Mouse (Mus musculus) MEL (cell line): ENCODE results near the gene Gm14151. TPM values are rescaled to one million over a fixed set of nuclear protein-coding genes. Genes with fewer than 3 reads are reported as not detected.
A peak's percentile ranks its signal among the peaks of the same experiment; 100 is the strongest.

Source experiments
- DNase-seq: peaks from one replicate; pipeline ENCODE4 v3.0.0; 2011; ENCODE audit warnings: low read depth, low spot score
- H3K27ac ChIP-seq: 2 replicates; pipeline ENCODE4 v1.5.1; 2012; ENCODE audit warnings: low read depth, mild to moderate bottlenecking, control low read depth, low read length, moderate library complexity; ENCODE audit not compliant: control insufficient read depth
- H3K27me3 ChIP-seq, 2 experiments: fragments of 150-350 bp in 1 of 2; sonication (generic) in 1 of 2; 2 replicates each; pipeline ENCODE4 v1.6.1; 2012; ENCODE audit warnings: low read length in 2 of 2, mild to moderate bottlenecking in 2 of 2, improper control_type of control experiment in 1 of 2, moderate library complexity in 1 of 2; ENCODE audit not compliant: insufficient read depth in 2 of 2, control insufficient read depth in 1 of 2
- H3K36me3 ChIP-seq, 2 experiments: 2 replicates each; pipeline ENCODE4 v1.6.1; 2012 to 2014; ENCODE audit warnings: low read length in 2 of 2, improper control_type of control experiment in 1 of 2, inconsistent platforms in 1 of 2, mild to moderate bottlenecking in 1 of 2; ENCODE audit not compliant: insufficient read depth in 2 of 2, control insufficient read depth in 1 of 2
- H3K4me1 ChIP-seq, 2 experiments: fragments of 150-350 bp in 1 of 2; sonication (generic) in 1 of 2; 2 replicates each; pipeline ENCODE4 v1.6.1; 2012; ENCODE audit warnings: low read length in 2 of 2, improper control_type of control experiment in 1 of 2, mild to moderate bottlenecking in 1 of 2; ENCODE audit not compliant: insufficient read depth in 2 of 2, control insufficient read depth in 1 of 2
- H3K4me3 ChIP-seq, 2 experiments: fragments of 150-350 bp in 1 of 2; sonication (generic) in 1 of 2; 2 replicates each; pipeline ENCODE4 v1.5.1; 2012; ENCODE audit warnings: low read depth in 2 of 2, low read length in 2 of 2, mild to moderate bottlenecking in 2 of 2, moderate library complexity in 2 of 2, control low read depth in 1 of 2, improper control_type of control experiment in 1 of 2; ENCODE audit not compliant: control insufficient read depth in 1 of 2, insufficient read depth in 1 of 2
- H3K79me2 ChIP-seq: 2 replicates; pipeline ENCODE4 v1.6.1; 2012; ENCODE audit warnings: mild to moderate bottlenecking, low read length, moderate library complexity; ENCODE audit not compliant: control insufficient read depth, poor library complexity, insufficient read depth
- H3K9ac ChIP-seq: 2 replicates; pipeline ENCODE4 v1.6.1; 2012; ENCODE audit warnings: low read depth, mild to moderate bottlenecking, control low read depth, low read length, moderate library complexity; ENCODE audit not compliant: control insufficient read depth, poor library complexity, severe bottlenecking
- H3K9me3 ChIP-seq: fragments of 150-350 bp; sonication (generic); replicated peaks from 2 replicates; pipeline ENCODE4 v1.6.1; 2012; ENCODE audit warnings: mild to moderate bottlenecking, low read length, improper control_type of control experiment, moderate library complexity; ENCODE audit not compliant: insufficient read depth
- CHD2 ChIP-seq: IDR thresholded peaks from 2 replicates; pipeline ENCODE4 v1.6.1; 2011; ENCODE audit warnings: low read length, improper control_type of control experiment
- CTCF ChIP-seq, 3 experiments: IDR thresholded peaks in 2 of 3; conservative IDR thresholded peaks in 1 of 3; 2 replicates each; pipeline ENCODE4 v1.5.1; 2011 to 2012; ENCODE audit warnings: low read length in 3 of 3, low read depth in 2 of 3, mild to moderate bottlenecking in 2 of 3, improper control_type of control experiment in 1 of 3, inconsistent platforms in 1 of 3, mixed read lengths in 1 of 3, moderate library complexity in 1 of 3; ENCODE audit not compliant: control insufficient read depth in 1 of 3, insufficient read depth in 1 of 3, poor library complexity in 1 of 3, severe bottlenecking in 1 of 3
- ELF1 ChIP-seq: IDR thresholded peaks from 2 replicates; pipeline ENCODE4 v1.6.1; 2014; ENCODE audit warnings: low read depth, mild to moderate bottlenecking, inconsistent platforms, low read length, improper control_type of control experiment, moderate library complexity
- EP300 ChIP-seq, 2 experiments: IDR thresholded peaks; 2 replicates each; pipeline ENCODE4 v1.6.1; 2011; ENCODE audit warnings: improper control_type of control experiment in 2 of 2, low read length in 2 of 2, low read depth in 1 of 2, mild to moderate bottlenecking in 1 of 2
- ETS1 ChIP-seq: IDR thresholded peaks from 2 replicates; pipeline ENCODE4 v1.6.1; 2012; ENCODE audit warnings: low read depth, mild to moderate bottlenecking, inconsistent platforms, low read length, improper control_type of control experiment, moderate library complexity
- GABPA ChIP-seq: IDR thresholded peaks from 2 replicates; pipeline ENCODE4 v1.6.1; 2012; ENCODE audit warnings: low read depth, mild to moderate bottlenecking, inconsistent platforms, low read length, improper control_type of control experiment, moderate library complexity
- GATA1 ChIP-seq: IDR thresholded peaks from 2 replicates; pipeline ENCODE4 v1.6.1; 2011; ENCODE audit warnings: low read depth, low read length, improper control_type of control experiment
- HCFC1 ChIP-seq: IDR thresholded peaks from 2 replicates; pipeline ENCODE4 v1.6.1; 2012; ENCODE audit warnings: low read depth, mild to moderate bottlenecking, inconsistent platforms, low read length, improper control_type of control experiment, moderate library complexity
- KAT2A ChIP-seq: conservative IDR thresholded peaks from 2 replicates; pipeline ENCODE4 v1.6.1; 2012; ENCODE audit warnings: low read depth, low read length, improper control_type of control experiment, inconsistent platforms
- MAFK ChIP-seq: IDR thresholded peaks from 2 replicates; pipeline ENCODE4 v1.6.1; 2011; ENCODE audit warnings: low read depth, mild to moderate bottlenecking, low read length, improper control_type of control experiment, borderline replicate concordance
- MAX ChIP-seq: IDR thresholded peaks from 2 replicates; pipeline ENCODE4 v1.6.1; 2011; ENCODE audit warnings: low read length, improper control_type of control experiment
- MAZ ChIP-seq: IDR thresholded peaks from 2 replicates; pipeline ENCODE4 v1.6.1; 2012; ENCODE audit warnings: low read depth, mild to moderate bottlenecking, inconsistent platforms, low read length, improper control_type of control experiment
- MEF2A ChIP-seq: IDR thresholded peaks from 2 replicates; pipeline ENCODE4 v1.6.1; 2014; ENCODE audit warnings: low read depth, mild to moderate bottlenecking, inconsistent platforms, low read length, improper control_type of control experiment; ENCODE audit not compliant: poor library complexity, insufficient replicate concordance, severe bottlenecking; ENCODE audit errors: extremely low read depth
- MYC ChIP-seq: IDR thresholded peaks from 2 replicates; pipeline ENCODE4 v1.6.1; 2011; ENCODE audit warnings: low read depth, mild to moderate bottlenecking, low read length, improper control_type of control experiment, moderate library complexity
- NELFE ChIP-seq: IDR thresholded peaks from 2 replicates; pipeline ENCODE4 v1.6.1; 2011; ENCODE audit warnings: low read depth, low read length, improper control_type of control experiment
- POLR2AphosphoS2 ChIP-seq: IDR thresholded peaks from 2 replicates; pipeline ENCODE4 v1.6.1; 2011; ENCODE audit warnings: low read length, improper control_type of control experiment
- RAD21 ChIP-seq: IDR thresholded peaks from 2 replicates; pipeline ENCODE4 v1.6.1; 2011; ENCODE audit warnings: mild to moderate bottlenecking, low read depth, low read length, improper control_type of control experiment
- TAL1 ChIP-seq: IDR thresholded peaks from 2 replicates; pipeline ENCODE4 v1.6.1; 2012; ENCODE audit warnings: mild to moderate bottlenecking, inconsistent platforms, low read length, moderate library complexity, mixed read lengths
- TCF12 ChIP-seq: IDR thresholded peaks from 2 replicates; pipeline ENCODE4 v1.6.1; 2014; ENCODE audit warnings: low read depth, mild to moderate bottlenecking, inconsistent platforms, low read length, improper control_type of control experiment, moderate library complexity
- UBTF ChIP-seq: IDR thresholded peaks from 2 replicates; pipeline ENCODE4 v1.6.1; 2012; ENCODE audit warnings: low read depth, mild to moderate bottlenecking, inconsistent platforms, low read length, improper control_type of control experiment, moderate library complexity, borderline replicate concordance; ENCODE audit not compliant: insufficient read depth
- USF2 ChIP-seq, 2 experiments: IDR thresholded peaks; 2 replicates each; pipeline ENCODE4 v1.6.1; 2011 to 2012; ENCODE audit warnings: improper control_type of control experiment in 2 of 2, low read length in 2 of 2, borderline replicate concordance in 1 of 2, inconsistent platforms in 1 of 2, low read depth in 1 of 2, mild to moderate bottlenecking in 1 of 2; ENCODE audit not compliant: insufficient read depth in 1 of 2
- ZC3H11A ChIP-seq: IDR thresholded peaks from 2 replicates; pipeline ENCODE4 v1.6.1; 2012; ENCODE audit warnings: low read depth, mild to moderate bottlenecking, inconsistent platforms, low read length, improper control_type of control experiment
- ZKSCAN1 ChIP-seq: IDR thresholded peaks from 2 replicates; pipeline ENCODE4 v1.6.1; 2012; ENCODE audit warnings: low read depth, mild to moderate bottlenecking, inconsistent platforms, low read length, improper control_type of control experiment, moderate library complexity
- ZNF384 ChIP-seq: IDR thresholded peaks from 2 replicates; pipeline ENCODE4 v1.6.1; 2012; ENCODE audit warnings: low read depth, mild to moderate bottlenecking, inconsistent platforms, low read length, improper control_type of control experiment
- polyA plus RNA-seq, 2 experiments: library from polyadenylated mRNA; stranded (reverse) in 1 of 2; unstranded in 1 of 2; fragments of >175 nt in 1 of 2; fragments of >200 nt in 1 of 2; gene quantifications; 2 replicates each; pipeline versions ENCODE4 v1.2.1 to v1.2.4; 2012; ENCODE audit warnings: low replicate concordance in 2 of 2, low read depth in 1 of 2; ENCODE audit not compliant: insufficient read length in 2 of 2, insufficient read depth in 1 of 2, missing spikeins in 1 of 2
- total RNA-seq: library from RNA; depleted of rRNA; stranded (reverse); fragments of 300-350 nt; gene quantifications from 2 replicates; pipeline ENCODE4 v1.2.3, GENCODE M21; 2012; rRNA removed

Gene Gm14151
- total and polyA plus RNA-seq, 3 experiments: not detected

DNA sequence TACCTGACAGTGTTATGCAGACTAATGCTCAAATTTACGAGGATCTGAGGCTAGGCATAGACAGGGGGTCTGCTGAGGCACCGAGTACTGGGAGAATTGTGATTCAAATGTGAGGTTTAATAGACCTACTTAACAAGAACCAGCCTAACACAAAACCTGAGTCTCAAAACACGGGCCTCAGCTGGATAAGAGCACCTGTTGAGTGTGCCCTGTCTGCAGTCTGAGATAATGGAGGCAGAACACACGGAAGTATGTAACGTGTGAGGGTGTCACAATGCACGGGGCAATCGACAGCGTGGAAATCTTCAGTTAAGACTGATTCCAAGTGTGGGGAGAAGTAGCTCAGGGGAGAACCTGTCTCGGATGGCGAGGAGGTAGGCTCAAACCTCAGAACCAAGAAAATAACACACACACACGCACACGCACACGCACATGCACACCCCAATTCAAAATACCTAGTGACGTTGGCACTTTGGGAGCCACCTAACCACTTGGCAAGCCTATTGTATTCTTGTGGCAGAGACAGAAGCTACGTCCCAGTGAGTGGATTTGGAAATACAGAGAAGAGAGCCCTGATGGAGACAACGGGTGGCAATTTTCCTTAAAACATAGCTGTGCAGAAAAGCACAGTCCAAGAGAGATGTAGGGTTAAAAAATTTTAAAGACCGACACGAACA, 54.1 kb downstream of the Gm14151 start (continued):
- TF ChIP-seq ELF1 (peak; percentile 51; the same call in 1 of the 2 replicates), EP300 (IDR thresholded peaks at IDR 0.05; ENCODE audit: low read depth in 1 of 2, low read length in 2 of 2) (peak; percentile 63 to 77), NELFE (no peak)

DNA sequence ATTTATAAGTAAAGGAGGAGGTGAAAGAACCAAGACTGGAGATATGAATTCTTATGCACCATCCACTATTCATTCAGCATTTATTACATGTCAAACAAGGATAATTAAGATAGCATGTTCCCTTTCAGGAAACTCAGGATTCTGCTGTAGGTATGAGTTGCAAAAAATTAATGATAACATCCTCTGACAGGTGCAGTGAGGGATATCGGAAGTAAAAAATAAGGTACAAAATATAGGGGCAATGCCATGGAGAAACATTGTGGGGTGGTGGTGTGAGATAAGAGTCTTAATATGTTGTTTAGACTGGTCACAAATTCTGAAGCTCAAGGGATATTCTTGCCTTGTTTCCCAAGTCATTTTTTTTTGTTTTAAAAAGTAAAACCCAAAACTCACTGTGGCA, 54.9 kb downstream of the Gm14151 start:
- no peaks in the 10 kb centered on the region for H3K9me3 ChIP-seq
- H3K9ac ChIP-seq: no peak overlapping the region; the same call in 1 of the 2 replicates
- peak overlapping the region; percentile 83 to 97; a peak in 3 of 4 replicates for H3K4me3 ChIP-seq
- H3K36me3 ChIP-seq: peaks cover 2 to 27% of the 10 kb centered on the region in 2 experiments; a peak in 3 of 4 replicates
- H3K79me2 ChIP-seq: peaks cover 37% of the 10 kb centered on the region
- no peak for TF ChIP-seq MYC
- TF ChIP-seq POLR2AphosphoS2: no peak
- TF ChIP-seq ZC3H11A: no peak
- TF ChIP-seq ETS1: no peak
- TF ChIP-seq UBTF: no peak
- TF ChIP-seq KAT2A: no peak
- TF ChIP-seq RAD21: no peak
- no peak for TF ChIP-seq ZKSCAN1
- peak; percentile 5; the same call in 1 of the 2 replicates for TF ChIP-seq GATA1
- no peak for TF ChIP-seq MAX
- TF ChIP-seq MAZ: no peak
- TF ChIP-seq ELF1: no peak
- TF ChIP-seq CTCF (IDR thresholded peaks at IDR 0.05 in 2 of 3, conservative IDR thresholded peaks at IDR 0.05 in 1 of 3; ENCODE audit: control insufficient read depth in 1 of 3, insufficient read depth in 1 of 3, low read depth in 2 of 3, low read length in 3 of 3, poor library complexity in 1 of 3, severe bottlenecking in 1 of 3): no peak
- no peak for TF ChIP-seq HCFC1
- no peak for TF ChIP-seq MAFK
- no peak for TF ChIP-seq USF2 (IDR thresholded peaks at IDR 0.05; ENCODE audit: borderline replicate concordance in 1 of 2, insufficient read depth in 1 of 2, low read depth in 1 of 2, low read length in 2 of 2)
- TF ChIP-seq EP300 (IDR thresholded peaks at IDR 0.05; ENCODE audit: low read depth in 1 of 2, low read length in 2 of 2): no peak
- 0 out of 2 replicates have a peak, but pooled peaks have one; percentile 21 for TF ChIP-seq TAL1
- no peak for TF ChIP-seq GABPA
- no peak for TF ChIP-seq CHD2
- TF ChIP-seq MEF2A: no peak
- TF ChIP-seq TCF12: 0 out of 2 replicates have a peak, but pooled peaks have one; percentile 15
- no peak for TF ChIP-seq ZNF384
- H3K4me1 ChIP-seq: peaks cover 13 to 14% of the 10 kb centered on the region in 2 experiments
- H3K27ac ChIP-seq: no peak overlapping the region
- DNase-seq: no peak
- no peaks in the 10 kb centered on the region for H3K27me3 ChIP-seq

Other genes with a start within 250 kb of the Gm14151 start
- gene Abhd12, start 187.6 kb downstream of the Gm14151 start, total RNA-seq: 21.8 and 23.7 TPM in 2 replicates
- gene Abhd12, start 187.6 kb downstream of the Gm14151 start, polyA plus RNA-seq: 10 to 100 TPM in 1 of 2 experiments, not detected in 1; 29.4 TPM
- 56.2 and 64.8 TPM in 2 replicates for gene Gins1, start 186.9 kb downstream of the Gm14151 start, total RNA-seq
- gene Gins1, start 186.9 kb downstream of the Gm14151 start, polyA plus RNA-seq: 10 to 100 TPM in 1 of 2 experiments, not detected in 1; 68.7 TPM
- gene Ninl, start 53.0 kb downstream of the Gm14151 start, total RNA-seq: 9.8 and 11.6 TPM in 2 replicates
- 10 to 100 TPM in 1 of 2 experiments, not detected in 1; 16.8 TPM for gene Ninl, start 53.0 kb downstream of the Gm14151 start, polyA plus RNA-seq
- gene Nanp, start 53.0 kb downstream of the Gm14151 start, total RNA-seq: 24.7 and 25.4 TPM in 2 replicates
- gene Nanp, start 53.0 kb downstream of the Gm14151 start, polyA plus RNA-seq: 10 to 100 TPM in 1 of 2 experiments, not detected in 1; 14.6 TPM
- gene Gm14147, start 5.9 kb upstream of the Gm14151 start, total RNA-seq: not detected in 2 replicates
- gene Gm14147, start 5.9 kb upstream of the Gm14151 start, polyA plus RNA-seq: not detected